Comparison of ENCODE assay signal across 8 mouse cellular contexts in genomic region chr1:153101327-153101880, GRCm38 (mm10).
A peak's percentile ranks its signal among the peaks of the same experiment; 100 is the strongest.
DNase-seq lines count a peak whose midpoint lies in the region; ATAC-seq lines count a peak whose summit lies in the region.

No protein-coding gene starts in this region.

- WGBS in intestine, embryonic 16.5 days: 22% methylated on average over 9 of the region's 9 CpGs
- 18% methylated on average over 9 of the region's 9 CpGs for WGBS in liver, embryonic 12.5 days (ENCODE audit: insufficient replicate concordance)

- peak; percentile 56 for DNase-seq in urinary bladder, postnatal 25 days (ENCODE audit: low spot score)
- DNase-seq in urinary bladder, adult 2 months (ENCODE audit: low spot score): no peak
- DNase-seq in adrenal gland, postnatal 14 days: peak; percentile 78
- DNase-seq in retina, postnatal 1 day: peak; percentile 67
- no peak for DNase-seq in Muller cell, postnatal 12 days (ENCODE audit: inconsistent ontology term)

- peak overlapping the region; percentile 0 for H3K4me3 ChIP-seq in intestine, embryonic 16.5 days (ENCODE audit: low read length)
- no peak overlapping the region for H3K4me3 ChIP-seq in liver, embryonic 12.5 days

- peak overlapping the region; percentile 46 for H3K9ac ChIP-seq in intestine, embryonic 16.5 days (ENCODE audit: low read depth, low read length)
- no peak overlapping the region for H3K9ac ChIP-seq in liver, embryonic 12.5 days

- peaks cover 8% of the 10 kb centered on the region for H3K4me1 ChIP-seq in intestine, embryonic 16.5 days (ENCODE audit: control insufficient read depth, insufficient read depth, low read length)
- H3K4me1 ChIP-seq in liver, embryonic 12.5 days: peaks cover 15% of the 10 kb centered on the region

- peak overlapping the region; percentile 20; the same call in 1 of the 2 replicates for H3K27ac ChIP-seq in intestine, embryonic 16.5 days (ENCODE audit: low read length)
- peak overlapping the region; percentile 57 for H3K27ac ChIP-seq in liver, embryonic 12.5 days

- no peaks in the 10 kb centered on the region for H3K27me3 ChIP-seq in intestine, embryonic 16.5 days (replicated peaks; ENCODE audit: control insufficient read depth, insufficient read depth, low read length)
- H3K27me3 ChIP-seq in liver, embryonic 12.5 days (replicated peaks): peaks cover 8% of the 10 kb centered on the region; the same call in 1 of the 2 replicates

- H3K4me2 ChIP-seq in intestine, embryonic 16.5 days (ENCODE audit: low read depth, low read length): peak overlapping the region; percentile 37; the same call in 1 of the 2 replicates
- peak overlapping the region; percentile 6; the same call in 1 of the 2 replicates for H3K4me2 ChIP-seq in liver, embryonic 12.5 days

- H3K36me3 ChIP-seq in intestine, embryonic 16.5 days (ENCODE audit: control insufficient read depth, insufficient read depth, low read length): no peaks in the 10 kb centered on the region
- no peaks in the 10 kb centered on the region for H3K36me3 ChIP-seq in liver, embryonic 12.5 days

- no peaks in the 10 kb centered on the region for H3K9me3 ChIP-seq in intestine, embryonic 16.5 days (ENCODE audit: control insufficient read depth, low read length)
- H3K9me3 ChIP-seq in liver, embryonic 12.5 days (replicated peaks): no peaks in the 10 kb centered on the region

- ATAC-seq in erythroblast, adult 5-6 weeks (replicated peaks; ENCODE audit: low FRiP score, poor library complexity, severe bottlenecking): 0 out of 2 replicates have a peak, but pooled peaks have one; percentile 55
- ATAC-seq in intestine, embryonic 16.5 days: peak; percentile 68
- no peak for ATAC-seq in liver, embryonic 12.5 days

Comparison
In these comparisons a context has a peak if more than half of its experiments do, and no peak if none do; other contexts are left out.
1. DNase-seq: peak in urinary bladder, postnatal 25 days (single experiment), adrenal gland, postnatal 14 days (single experiment) and retina, postnatal 1 day (single experiment); none in urinary bladder, adult 2 months (single experiment) and Muller cell, postnatal 12 days (single experiment).